Mouse (Mus musculus) megakaryocyte, embryonic 14.5 days (primary cell): ENCODE results near the gene Ccdc151.

ENCODE experiments used
- FLI1 ChIP-seq: IDR thresholded peaks from 2 replicates; pipeline ENCODE4 v1.6.1; 2012; ENCODE audit warnings: low read length, inconsistent platforms, mixed read lengths
- GATA1 ChIP-seq: IDR thresholded peaks from 3 replicates; pipeline ENCODE4 v1.6.1; 2012; ENCODE audit warnings: mixed read lengths, low read length, inconsistent platforms, borderline replicate concordance

DNA sequence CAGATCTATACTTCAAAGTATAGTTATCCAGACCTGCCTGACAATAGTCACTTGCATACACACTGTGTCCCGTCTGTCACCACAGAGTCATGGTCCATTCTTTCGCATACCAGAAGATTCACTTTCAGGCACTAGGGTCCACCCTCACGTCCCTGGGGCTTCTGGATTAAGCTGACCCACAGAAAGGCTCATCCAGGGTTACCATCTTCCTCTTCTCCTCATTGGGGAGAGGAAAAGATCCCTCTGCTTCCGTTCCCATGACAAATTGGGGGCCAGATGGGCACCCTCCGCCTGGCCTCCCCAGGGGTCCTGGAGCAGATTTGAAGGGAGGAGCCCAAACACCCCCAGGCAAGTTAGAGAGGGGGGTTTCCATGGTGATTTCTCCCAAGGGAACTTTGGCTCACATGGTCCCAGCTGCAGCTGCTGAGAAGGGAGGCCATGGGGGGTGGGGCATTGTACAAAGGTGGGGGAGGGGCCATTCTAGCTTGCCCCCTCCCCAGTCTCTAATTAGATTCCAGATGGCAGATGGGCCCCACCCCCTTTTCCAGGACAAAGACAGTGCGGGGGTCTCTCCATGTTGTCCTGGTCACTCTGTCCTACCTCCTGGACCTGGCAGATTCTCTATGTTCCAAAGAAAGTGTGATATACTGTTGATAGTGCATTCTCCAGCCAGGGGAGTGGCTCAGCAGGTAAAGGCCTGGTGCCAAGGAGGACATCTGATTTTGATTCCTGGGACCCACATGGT, 33.0 kb upstream of the Ccdc151 start:
- TF ChIP-seq GATA1 (no peak), FLI1 (no peak)
